Mouse (Mus musculus) liver, embryonic 11.5 days (tissue): ENCODE measurements around the gene Uchl1. TPM values are rescaled to one million over a fixed set of nuclear protein-coding genes. Genes with fewer than 3 reads are reported as not detected.

Experiments
- ATAC-seq: fragments of 200-750 bp; cut with Nextera tagmentation; replicated peaks from 2 replicates; pipeline ENCODE4 v1.8.0; 2017; ENCODE audit warnings: moderate number of reproducible peaks, mild to moderate bottlenecking, moderate TSS enrichment, moderate library complexity; ENCODE audit not compliant: low FRiP score
- DNase-seq: peaks from one replicate; pipeline ENCODE4 v3.0.0-alpha.2; 2017; ENCODE audit warnings: low spot score
- H3K27ac ChIP-seq: fragments of 300-500 bp; sonication (generic); 2 replicates; pipeline ENCODE4 v1.5.1; 2014; ENCODE audit warnings: mild to moderate bottlenecking, low read depth, low read length, control low read depth
- H3K27me3 ChIP-seq: fragments of 300-500 bp; sonication (generic); replicated peaks from 2 replicates; pipeline ENCODE4 v1.6.1; 2014; ENCODE audit warnings: low read length, mixed read lengths; ENCODE audit not compliant: control insufficient read depth, insufficient read depth
- H3K36me3 ChIP-seq: fragments of 300-500 bp; sonication (generic); 2 replicates; pipeline ENCODE4 v1.6.1; 2014; ENCODE audit warnings: mild to moderate bottlenecking, low read length, moderate library complexity, mixed read lengths; ENCODE audit not compliant: control insufficient read depth, insufficient read depth
- H3K4me1 ChIP-seq: fragments of 300-500 bp; sonication (generic); replicated peaks from 2 replicates; pipeline ENCODE4 v1.6.1; 2014; ENCODE audit warnings: low read length, mixed read lengths; ENCODE audit not compliant: control insufficient read depth, insufficient read depth
- H3K4me2 ChIP-seq: fragments of 300-500 bp; sonication (generic); 2 replicates; pipeline ENCODE4 v1.6.1; 2014; ENCODE audit warnings: mild to moderate bottlenecking, control low read depth, moderate library complexity
- H3K4me3 ChIP-seq: fragments of 300-500 bp; sonication (generic); 2 replicates; pipeline ENCODE4 v1.5.1; 2014; ENCODE audit warnings: low read depth, low read length, control low read depth
- H3K9ac ChIP-seq: fragments of 300-500 bp; sonication (generic); 2 replicates; pipeline ENCODE4 v1.6.1; 2014; ENCODE audit warnings: low read depth, low read length, control low read depth
- H3K9me3 ChIP-seq: fragments of 300-500 bp; sonication (generic); 2 replicates; pipeline ENCODE4 v1.6.1; 2016; ENCODE audit warnings: low read length, inconsistent platforms, mixed read lengths; ENCODE audit not compliant: control insufficient read depth
- WGBS: fragments of 180-500 bp; shearing (Covaris S2); extraction: QIAGEN DNeasy Blood & Tissue Kit; methylation state at CpG from one replicate; pipeline ENCODE4 v1.1.7; 2014; 5-methylcytosine and 5-hydroxymethylcytosine counted together
- polyA plus RNA-seq: library from polyadenylated mRNA; unstranded; fragments of >200 nt; fragmentation: Nextera tagmentation; extraction: Ambion mirVana; gene quantifications from 2 replicates; pipeline ENCODE4 v1.2.1, GENCODE M21; 2014

Gene Uchl1
- polyA plus RNA-seq, 1 experiment from 2014 or later: 14.0 TPM

DNA sequence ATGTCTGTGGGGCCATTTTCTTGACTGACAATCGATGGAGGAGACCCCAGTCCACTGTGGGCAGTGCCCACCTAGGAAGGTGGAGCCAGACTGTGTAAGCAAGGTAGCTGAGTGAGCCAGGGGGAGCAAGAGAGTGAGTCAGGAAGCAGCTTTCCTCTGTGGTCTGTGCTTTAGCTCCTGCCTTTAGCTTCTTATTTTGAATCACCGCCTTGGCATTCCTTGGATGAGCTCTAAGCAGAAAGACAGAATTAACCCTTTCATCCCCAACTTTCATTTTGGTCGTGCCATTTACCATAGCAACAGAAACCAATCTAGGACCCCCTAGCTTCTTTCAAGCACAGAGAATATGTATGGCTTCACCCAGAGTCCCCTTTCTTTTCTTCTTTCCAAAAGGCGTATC lies 42.0 kb downstream of the Uchl1 start:
- DNase-seq: no peak
- Histone ChIP-seq H3K36me3 (no peaks in the 10 kb centered on the region), H3K4me3 (no peak overlapping the region), H3K9me3 (no peaks in the 10 kb centered on the region), H3K9ac (no peak overlapping the region), H3K4me2 (no peak overlapping the region), H3K27me3 (0 out of 2 replicates have a peak, but pooled peaks cover 2% of the 10 kb centered on the region), H3K27ac (no peak overlapping the region), H3K4me1 (no peaks in the 10 kb centered on the region)
- 58% methylated on average over 4 of the region's 4 CpGs for WGBS
- no peak for ATAC-seq

DNA sequence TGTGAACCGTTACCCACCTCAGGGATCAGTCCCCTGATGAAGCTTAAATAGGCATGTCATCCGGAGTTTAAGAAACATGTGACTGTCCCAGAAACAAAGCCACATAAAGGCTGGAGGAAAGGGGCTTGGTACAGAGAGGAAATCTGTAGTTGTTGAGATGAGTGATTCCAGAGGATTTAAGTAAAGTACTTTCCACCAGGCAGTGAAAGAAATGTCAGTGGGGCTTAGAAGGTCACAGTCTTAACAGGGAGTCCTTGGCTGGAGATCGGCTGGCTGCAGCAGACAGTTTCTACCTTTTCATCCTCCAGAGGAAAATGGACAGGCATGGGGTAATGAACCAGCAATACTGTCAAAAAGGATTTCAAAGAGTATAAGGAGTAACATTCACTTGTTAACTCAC lies 42.5 kb downstream of the Uchl1 start:
- Histone ChIP-seq H3K9ac (no peak overlapping the region), H3K36me3 (no peaks in the 10 kb centered on the region), H3K4me2 (no peak overlapping the region), H3K27ac (no peak overlapping the region), H3K4me3 (no peak overlapping the region), H3K4me1 (no peaks in the 10 kb centered on the region), H3K27me3 (0 out of 2 replicates have a peak, but pooled peaks cover 2% of the 10 kb centered on the region), H3K9me3 (no peaks in the 10 kb centered on the region)
- WGBS: 61% methylated on average over 3 of the region's 3 CpGs
- DNase-seq: no peak
- ATAC-seq: no peak

DNA sequence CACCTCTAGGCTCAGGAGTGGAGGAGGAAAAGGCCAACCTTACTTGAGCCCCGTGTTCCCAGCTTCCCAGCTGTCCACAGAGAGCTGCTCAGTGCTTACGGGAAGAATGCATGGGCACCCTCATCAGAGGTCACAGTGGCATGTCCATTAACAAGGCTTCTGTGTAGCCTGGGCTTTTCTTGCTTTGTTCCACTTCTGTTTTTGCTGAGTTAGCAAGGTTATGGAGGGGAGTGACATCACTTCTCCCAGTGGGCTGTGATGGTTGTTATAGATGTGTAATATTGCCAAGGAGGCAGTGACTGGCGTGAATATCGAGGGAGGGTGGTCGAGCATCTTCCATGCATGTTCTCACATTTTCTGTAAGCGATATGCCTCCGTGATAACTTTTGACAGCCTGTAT lies 43.0 kb downstream of the Uchl1 start:
- 75% methylated on average over 7 of the region's 7 CpGs for WGBS
- H3K4me1 ChIP-seq: no peaks in the 10 kb centered on the region
- H3K9me3 ChIP-seq: no peaks in the 10 kb centered on the region
- no peaks in the 10 kb centered on the region for H3K36me3 ChIP-seq
- no peak overlapping the region for H3K9ac ChIP-seq
- no peak for ATAC-seq
- H3K4me3 ChIP-seq: no peak overlapping the region
- H3K4me2 ChIP-seq: no peak overlapping the region
- H3K27me3 ChIP-seq: 0 out of 2 replicates have a peak, but pooled peaks cover 2% of the 10 kb centered on the region
- no peak for DNase-seq
- H3K27ac ChIP-seq: no peak overlapping the region

DNA sequence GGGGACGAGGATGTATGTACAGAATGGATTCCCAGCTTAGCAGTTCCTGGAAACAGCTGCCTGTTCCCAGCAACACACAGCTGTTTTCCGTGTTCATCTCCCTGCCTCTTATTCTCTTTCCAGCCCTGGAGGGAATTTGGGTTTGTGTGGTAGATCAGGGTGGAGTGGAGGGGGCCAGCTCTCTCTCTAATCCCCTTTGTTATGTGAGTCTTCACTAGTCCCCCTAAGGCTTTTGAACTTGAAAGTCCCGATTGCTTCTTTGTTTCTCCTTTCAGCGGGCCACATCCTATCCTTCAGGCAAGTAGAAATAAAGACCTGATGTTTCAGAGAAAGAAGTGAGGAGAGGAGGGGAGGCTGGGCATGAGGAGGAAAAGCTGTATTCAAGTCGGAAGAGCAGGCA lies 45.0 kb downstream of the Uchl1 start:
- Histone ChIP-seq H3K27me3 (0 out of 2 replicates have a peak, but pooled peaks cover 2% of the 10 kb centered on the region), H3K4me1 (no peaks in the 10 kb centered on the region), H3K9me3 (no peaks in the 10 kb centered on the region), H3K27ac (no peak overlapping the region), H3K36me3 (no peaks in the 10 kb centered on the region), H3K4me3 (no peak overlapping the region), H3K9ac (no peak overlapping the region), H3K4me2 (no peak overlapping the region)
- no peak for DNase-seq
- no peak for ATAC-seq
- 39% methylated on average over 5 of the region's 5 CpGs for WGBS

DNA sequence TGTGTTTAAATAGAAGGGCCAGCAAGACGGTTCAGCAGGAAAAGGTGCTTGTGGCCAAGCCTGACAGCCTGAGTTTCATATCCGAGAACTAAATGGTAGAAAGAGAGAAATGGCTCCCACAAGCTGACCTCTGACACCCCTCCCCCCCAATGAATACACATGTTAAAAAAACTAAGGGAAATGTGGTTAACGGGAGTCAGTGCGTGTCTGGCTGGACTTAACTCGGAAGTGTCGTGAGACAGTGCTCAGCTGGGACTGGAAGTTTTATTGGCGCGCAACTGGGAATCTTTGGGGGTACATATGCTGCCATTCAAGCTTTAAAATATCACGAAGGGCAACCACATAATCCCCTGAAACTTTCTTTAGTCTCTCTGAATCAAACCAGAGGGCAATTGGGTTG lies 46.7 kb downstream of the Uchl1 start:
- Histone ChIP-seq H3K4me3 (no peak overlapping the region), H3K4me2 (no peak overlapping the region), H3K27me3 (0 out of 2 replicates have a peak, but pooled peaks cover 2% of the 10 kb centered on the region), H3K27ac (no peak overlapping the region), H3K4me1 (no peaks in the 10 kb centered on the region), H3K9me3 (no peaks in the 10 kb centered on the region), H3K36me3 (no peaks in the 10 kb centered on the region), H3K9ac (no peak overlapping the region)
- no peak for DNase-seq
- WGBS: 60% methylated on average over 9 of the region's 9 CpGs
- ATAC-seq: no peak

DNA sequence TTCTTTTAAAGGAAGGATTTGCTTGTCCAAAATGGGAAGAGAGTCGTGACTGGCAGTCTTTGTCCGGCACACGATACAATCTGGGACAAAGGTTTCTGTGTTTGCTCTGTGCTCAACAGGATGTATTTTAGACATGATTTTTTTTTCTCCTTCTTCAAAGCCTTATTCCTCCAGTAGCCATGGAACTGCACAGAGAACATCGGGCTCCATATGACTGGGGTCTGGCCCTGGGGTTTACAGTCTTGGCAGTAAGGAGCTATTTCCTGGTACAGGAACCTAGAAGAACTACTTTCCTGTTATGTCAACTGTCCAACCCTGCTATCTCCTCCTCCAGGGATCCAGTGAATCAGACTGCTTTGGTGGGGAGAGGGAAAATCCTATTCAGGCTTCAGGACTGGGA lies 47.1 kb downstream of the Uchl1 start:
- Histone ChIP-seq H3K9me3 (no peaks in the 10 kb centered on the region), H3K4me3 (no peak overlapping the region), H3K27me3 (no peaks in the 10 kb centered on the region), H3K4me1 (no peaks in the 10 kb centered on the region), H3K27ac (no peak overlapping the region), H3K36me3 (no peaks in the 10 kb centered on the region), H3K4me2 (no peak overlapping the region), H3K9ac (no peak overlapping the region)
- WGBS: 67% methylated on average over 4 of the region's 4 CpGs
- no peak for ATAC-seq
- no peak for DNase-seq

DNA sequence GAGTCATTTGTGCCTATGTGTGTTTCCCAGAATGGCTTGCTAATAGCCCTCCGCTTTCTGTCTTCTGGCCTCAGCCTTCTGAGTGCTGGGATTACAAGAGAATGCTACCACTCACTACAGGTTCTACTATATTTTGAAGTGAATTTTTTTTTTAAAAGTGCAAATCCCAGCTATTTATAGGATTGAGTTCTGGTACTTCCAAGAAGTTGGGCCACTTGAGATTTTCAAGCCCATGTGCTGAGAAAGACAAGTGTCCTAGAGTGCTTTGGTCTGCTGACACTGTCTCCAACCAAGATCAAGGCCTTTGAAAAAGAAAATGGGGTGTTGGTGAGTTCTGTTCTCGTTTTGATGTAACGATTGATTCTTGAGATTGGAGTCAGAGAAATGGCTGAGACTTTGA lies 47.7 kb downstream of the Uchl1 start:
- no peak for DNase-seq
- Histone ChIP-seq H3K9ac (no peak overlapping the region), H3K9me3 (no peaks in the 10 kb centered on the region), H3K27me3 (no peaks in the 10 kb centered on the region), H3K4me2 (no peak overlapping the region), H3K4me3 (no peak overlapping the region), H3K4me1 (no peaks in the 10 kb centered on the region), H3K27ac (no peak overlapping the region), H3K36me3 (no peaks in the 10 kb centered on the region)
- ATAC-seq: no peak
- 82% methylated on average over 3 of the region's 3 CpGs for WGBS

DNA sequence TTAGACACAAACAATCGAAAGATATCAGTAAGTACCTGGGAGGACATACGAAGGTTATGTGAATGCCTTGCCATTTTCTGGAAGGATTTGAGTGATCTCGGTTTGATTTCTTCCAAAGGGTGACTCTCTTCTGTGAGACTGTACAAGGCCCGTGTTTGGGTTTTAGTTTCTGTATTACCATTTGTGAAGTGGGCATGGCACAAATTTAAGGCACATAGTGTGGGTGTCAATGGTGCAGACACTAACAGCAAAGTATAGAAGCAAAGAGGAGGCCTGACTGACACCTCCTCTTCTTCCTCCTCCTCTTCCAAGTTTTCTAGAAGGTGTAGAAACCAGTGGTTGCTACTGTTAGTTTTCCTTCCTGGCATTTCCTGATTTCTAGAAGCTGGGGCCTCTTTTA lies 53.4 kb downstream of the Uchl1 start:
- no peaks in the 10 kb centered on the region for H3K27me3 ChIP-seq
- ATAC-seq: no peak
- WGBS: 81% methylated on average over 4 of the region's 4 CpGs

DNA sequence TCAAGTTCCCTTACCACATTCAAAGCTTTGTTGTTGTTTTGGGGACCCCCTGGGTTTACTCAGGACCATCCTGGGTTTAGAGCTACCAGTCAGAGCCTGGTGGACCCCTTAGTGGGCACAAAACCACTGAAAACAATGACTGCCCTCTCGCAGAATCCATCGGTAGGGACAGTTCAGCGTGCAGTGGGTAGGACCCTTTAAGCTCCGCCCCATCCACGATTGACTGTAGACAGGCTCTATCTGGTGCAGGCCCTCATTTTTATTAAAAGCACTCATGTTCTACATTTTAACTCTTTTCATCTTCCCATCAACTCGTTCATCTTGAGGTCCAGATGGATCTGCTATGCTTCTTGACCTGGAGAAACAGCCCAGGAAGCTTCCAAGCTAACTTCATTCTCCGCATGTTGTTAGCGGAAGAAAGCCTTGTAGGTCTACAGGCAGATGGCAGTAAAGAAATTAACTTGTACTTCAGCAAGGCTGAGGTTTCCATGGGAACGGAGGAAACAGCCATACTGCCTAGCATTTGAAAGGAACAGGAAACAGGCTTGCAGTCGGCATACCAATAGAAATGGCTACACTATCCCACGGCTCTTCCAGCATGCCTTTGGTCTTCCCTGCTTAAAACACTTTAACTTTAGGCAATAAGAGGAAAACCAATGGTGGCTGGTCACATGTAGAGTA lies 54.9 kb downstream of the Uchl1 start:
- H3K9me3 ChIP-seq: no peaks in the 10 kb centered on the region
- no peak overlapping the region for H3K9ac ChIP-seq
- DNase-seq (no peak), ATAC-seq (no peak)
- H3K4me1 ChIP-seq: no peaks in the 10 kb centered on the region
- no peaks in the 10 kb centered on the region for H3K36me3 ChIP-seq
- H3K4me2 ChIP-seq: no peak overlapping the region
- H3K27me3 ChIP-seq: no peaks in the 10 kb centered on the region
- no peak overlapping the region for H3K27ac ChIP-seq
- no peak overlapping the region for H3K4me3 ChIP-seq
- 50% methylated on average over 11 of the region's 11 CpGs for WGBS

More for the DNA sequence above, 53.4 kb downstream of the Uchl1 start:
- H3K27ac ChIP-seq: no peak overlapping the region
- H3K4me1 ChIP-seq: no peaks in the 10 kb centered on the region
- no peak overlapping the region for H3K4me3 ChIP-seq
- H3K9me3 ChIP-seq: no peaks in the 10 kb centered on the region
- no peak for DNase-seq
- no peaks in the 10 kb centered on the region for H3K36me3 ChIP-seq
- no peak overlapping the region for H3K4me2 ChIP-seq
- no peak overlapping the region for H3K9ac ChIP-seq
